Mouse (Mus musculus) CD4-positive helper T cell, adult 2 months (primary cell): ENCODE data around the gene Rcc2.

Experiments used
- DNase-seq: peaks from one replicate; pipeline ENCODE4 v3.0.0-alpha.2; 2012; ENCODE audit warnings: low read depth, missing footprints, low spot score

The Rcc2 gene

DNA sequence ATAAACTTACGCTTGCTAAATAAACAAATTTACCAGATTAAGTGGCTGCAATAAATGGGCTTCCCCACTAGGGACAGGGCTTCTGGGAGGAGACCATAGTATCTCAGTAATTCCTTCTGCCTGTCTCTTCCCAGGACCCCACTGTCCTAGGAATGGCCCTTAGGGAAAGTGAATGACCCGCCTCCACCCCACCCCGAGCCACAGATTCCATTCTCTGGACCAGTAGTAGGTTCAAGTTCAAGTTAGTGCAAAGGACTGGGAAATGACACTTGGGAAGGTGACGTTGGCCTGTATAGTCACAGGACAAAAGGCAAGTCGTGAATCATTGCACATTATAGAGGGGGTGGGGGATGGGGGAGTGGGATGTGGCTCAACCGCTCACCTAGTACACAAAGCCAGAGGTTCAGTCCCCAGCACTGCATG lies 15.4 kb upstream of the Rcc2 start:
- DNase-seq, result no peak

DNA sequence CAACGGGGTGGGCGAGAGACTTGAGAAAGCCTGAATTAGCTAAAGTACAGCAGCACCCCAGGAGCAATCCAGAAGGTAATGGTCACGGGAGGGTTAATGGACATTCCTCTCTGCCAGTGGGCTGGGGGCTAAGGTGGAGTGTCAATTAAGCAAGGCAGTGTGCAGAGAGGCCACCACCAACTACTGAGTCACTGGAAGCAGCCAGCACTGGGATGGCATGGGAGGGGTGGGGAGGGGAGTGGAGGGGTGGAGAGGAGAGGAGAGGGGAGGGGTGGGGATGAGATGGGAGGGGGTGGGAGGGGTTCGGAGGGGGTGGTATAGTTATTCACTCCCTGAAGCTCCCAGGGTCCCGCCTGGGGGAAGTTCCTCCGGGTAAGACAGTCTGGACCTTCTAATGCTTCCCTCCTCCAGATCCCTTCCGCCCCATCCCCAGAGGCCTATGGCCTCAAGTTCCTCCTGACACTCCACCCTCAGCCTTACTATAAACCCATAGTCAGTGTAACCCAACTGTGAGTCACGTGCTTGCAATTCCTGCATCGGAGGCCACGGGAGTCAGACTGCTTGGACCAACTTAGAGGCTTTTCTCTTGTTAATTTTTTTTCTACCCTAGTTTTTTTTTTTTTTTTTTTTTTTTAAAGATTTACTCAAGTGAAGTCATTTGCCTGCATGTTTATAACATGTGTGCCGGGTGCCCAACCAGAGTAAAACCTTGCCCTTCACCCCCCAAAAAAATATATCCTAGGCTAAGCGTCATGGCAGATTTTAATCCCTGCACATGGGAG lies 12.1 kb upstream of the Rcc2 start:
- no peak for DNase-seq

DNA sequence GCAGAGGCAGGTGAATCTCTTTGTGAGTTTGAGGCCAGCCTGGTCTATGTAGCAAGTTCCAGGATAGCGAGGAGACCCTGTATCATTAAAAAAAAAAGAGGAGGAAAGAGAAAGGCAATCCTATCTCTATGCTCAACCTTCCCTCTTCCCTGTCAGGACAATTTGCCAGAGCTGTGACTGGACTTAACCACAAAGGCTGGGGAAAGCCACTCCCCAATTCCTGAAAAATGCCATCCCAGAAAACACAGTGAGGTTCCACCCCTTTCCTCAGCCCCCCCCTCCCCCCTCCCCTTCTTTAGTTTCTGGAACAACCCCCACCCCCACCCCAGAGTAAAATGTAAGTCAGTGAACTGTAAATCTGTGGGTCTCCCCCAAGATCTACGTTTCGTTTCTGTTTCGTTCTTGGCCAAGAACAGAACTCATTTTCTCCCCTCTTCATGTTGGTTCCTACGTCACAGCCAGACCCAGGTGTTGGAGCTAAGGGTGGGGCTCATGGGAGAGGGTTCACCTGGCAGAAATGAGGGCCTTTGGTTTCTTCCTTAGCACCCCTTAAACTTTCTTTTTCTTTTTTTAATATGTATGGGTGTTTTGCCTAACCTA lies 11.4 kb upstream of the Rcc2 start:
- DNase-seq, result no peak

DNA sequence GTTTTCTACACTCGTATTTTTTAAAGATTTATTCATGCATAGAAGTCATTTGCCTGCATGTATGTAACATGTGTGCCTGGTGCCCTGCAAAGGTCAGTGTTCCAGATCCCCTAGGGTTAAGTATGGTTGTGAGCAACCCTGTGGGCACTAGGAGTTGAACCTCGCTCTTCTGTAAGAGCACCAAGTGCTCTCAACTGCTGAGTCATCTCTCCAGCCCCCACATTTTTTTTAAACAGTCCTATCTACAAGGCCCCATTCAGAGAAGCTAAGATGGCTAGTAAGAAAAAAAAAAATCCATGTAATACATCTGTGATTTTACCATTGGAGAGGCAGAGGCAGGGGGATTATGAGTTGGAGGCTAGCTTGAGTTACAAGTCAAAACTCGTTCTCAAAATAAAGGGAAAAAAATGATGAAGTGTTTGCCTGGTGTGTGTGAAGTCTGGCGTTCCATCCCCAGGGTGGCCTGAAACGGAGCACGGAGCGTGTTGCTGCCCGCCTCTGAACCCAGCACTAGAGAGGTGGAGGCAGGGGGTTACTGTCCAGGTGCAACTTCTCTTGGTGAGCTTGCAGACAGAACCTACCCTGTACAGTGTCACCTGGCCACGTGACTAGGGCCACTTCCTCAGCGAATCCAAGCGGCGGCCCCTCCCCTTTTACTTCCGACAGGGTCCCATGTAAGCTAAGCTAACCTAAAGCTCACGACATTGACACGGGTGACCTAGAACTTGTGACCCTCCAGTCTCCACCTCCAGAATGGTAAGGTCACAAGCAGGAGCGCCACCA lies 10.3 kb upstream of the Rcc2 start:
- peak; percentile 47 for DNase-seq

DNA sequence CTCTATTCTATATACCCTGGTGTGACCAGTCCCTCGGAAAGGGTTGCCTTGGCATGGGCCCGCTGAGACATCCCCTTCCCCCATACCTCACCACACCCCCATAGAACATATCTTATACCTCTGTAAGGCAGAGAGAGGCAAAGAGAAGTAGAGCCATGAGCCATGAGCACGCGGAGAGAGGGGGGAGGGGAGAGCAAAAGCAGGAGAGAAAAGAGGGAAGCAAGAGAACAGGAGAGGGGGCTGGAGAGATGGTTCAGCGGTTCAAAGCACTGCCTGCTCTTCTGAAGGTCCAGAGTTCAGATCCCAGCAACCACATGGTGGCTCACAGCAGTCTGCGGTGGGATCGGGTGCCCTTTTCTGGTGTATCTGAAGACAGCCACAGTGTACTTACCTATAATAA lies 8.9 kb upstream of the Rcc2 start:
- no peak for DNase-seq

DNA sequence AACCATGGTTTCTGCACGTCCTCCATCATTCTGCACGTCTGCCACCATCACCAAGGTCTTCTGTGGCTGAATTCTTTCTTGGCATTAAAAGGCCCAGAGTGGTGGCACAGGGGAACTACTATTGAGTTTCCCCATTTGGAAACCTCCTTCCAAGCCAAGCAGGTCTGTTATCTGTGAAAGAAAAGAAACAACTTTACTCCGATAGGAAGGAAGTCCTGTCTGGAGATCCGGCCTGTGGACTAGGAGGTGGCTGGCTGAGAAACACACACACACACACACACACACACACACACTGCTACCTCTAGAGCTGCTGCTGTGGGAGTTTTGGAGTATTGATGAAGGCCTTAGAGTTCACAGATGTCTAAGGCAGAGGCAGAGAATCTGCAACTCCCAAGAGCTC lies 6.8 kb upstream of the Rcc2 start:
- no peak for DNase-seq

DNA sequence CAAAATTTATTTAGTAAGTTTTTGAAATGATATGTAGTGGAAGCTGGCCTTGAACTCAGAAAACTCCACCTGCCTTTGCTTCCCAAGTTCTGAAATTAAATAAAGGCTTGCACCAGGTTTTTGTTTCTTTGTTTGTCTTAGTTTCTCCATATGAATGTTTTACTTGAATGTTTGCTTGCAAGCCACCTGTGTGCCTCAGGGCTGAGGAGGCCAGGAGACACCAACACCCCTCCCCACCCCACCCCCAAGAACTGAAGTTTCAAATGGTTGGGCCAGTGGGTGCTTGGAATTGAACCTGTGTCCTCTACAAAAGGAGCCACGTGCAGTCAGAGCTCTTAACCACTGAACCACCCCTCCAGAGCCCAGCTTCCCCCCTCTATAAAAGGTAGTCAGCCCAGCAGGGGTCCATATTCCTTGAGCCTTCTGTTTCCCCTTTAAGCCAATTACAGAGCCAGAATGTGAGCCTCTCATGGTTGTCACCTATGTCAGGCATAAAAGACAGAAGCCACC lies 5.7 kb upstream of the Rcc2 start:
- no peak for DNase-seq

DNA sequence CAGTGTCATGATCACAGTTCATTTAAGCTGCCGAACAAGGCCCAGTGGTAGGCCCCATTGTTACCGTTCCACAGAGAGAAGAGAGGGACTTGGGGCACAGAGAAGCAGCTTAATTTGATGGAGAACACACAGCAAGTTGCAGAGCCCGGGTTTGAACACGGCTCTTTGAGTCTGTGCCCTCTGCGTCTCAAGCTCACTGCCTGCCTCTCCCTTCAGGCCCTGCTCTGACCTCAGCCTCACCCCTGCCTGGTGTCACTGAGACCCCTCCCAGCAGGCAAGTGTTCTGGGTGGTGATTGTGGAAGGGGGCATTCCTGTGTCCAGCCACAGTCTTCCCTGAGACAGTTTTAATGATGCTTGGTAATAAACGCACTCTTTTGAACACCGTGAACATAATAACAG lies 5.2 kb upstream of the Rcc2 start:
- DNase-seq, result no peak

DNA sequence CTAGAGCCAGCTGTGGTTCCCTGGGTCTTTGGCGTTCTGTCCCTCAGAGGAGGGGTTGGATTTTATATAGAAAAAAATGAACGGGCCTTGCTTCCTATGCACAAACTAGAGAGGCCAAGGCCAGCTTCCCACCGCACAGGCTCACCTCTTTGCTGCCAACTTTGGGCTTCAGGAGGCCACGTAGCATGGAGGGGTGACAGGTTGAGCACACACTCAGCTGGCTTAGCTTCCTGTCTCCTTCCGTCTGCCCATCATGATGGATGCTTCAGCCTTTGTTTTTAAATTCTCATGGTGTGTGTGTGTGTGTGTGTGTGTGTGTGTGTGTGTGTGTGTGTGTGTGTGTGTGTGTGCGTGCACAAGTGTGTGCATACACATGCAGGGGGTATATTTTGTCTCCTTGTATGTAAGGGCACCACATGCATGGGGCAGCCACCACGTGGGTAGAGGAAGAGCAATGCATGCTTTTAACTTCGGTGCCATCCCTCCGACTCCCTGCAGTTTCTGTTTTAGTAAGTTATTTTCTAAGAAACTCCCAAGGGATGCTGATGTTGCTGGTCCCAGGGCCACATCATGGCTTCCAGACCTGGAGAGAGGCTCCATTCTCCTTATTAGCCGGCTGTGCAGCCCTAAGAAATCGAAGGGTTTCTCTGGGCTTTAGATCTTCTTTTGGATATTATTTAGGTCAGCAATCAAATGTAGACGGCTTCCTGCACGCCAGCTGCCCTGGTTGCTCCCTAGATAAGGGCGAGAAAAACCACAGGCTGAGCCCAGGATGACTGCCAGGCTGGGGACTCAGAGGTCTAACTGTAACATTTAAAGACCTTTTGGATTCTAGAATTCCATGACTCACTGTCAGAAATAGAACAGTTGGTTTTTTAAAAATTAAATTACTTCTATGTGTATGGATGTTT lies 4.4 kb upstream of the Rcc2 start:
- no peak for DNase-seq

DNA sequence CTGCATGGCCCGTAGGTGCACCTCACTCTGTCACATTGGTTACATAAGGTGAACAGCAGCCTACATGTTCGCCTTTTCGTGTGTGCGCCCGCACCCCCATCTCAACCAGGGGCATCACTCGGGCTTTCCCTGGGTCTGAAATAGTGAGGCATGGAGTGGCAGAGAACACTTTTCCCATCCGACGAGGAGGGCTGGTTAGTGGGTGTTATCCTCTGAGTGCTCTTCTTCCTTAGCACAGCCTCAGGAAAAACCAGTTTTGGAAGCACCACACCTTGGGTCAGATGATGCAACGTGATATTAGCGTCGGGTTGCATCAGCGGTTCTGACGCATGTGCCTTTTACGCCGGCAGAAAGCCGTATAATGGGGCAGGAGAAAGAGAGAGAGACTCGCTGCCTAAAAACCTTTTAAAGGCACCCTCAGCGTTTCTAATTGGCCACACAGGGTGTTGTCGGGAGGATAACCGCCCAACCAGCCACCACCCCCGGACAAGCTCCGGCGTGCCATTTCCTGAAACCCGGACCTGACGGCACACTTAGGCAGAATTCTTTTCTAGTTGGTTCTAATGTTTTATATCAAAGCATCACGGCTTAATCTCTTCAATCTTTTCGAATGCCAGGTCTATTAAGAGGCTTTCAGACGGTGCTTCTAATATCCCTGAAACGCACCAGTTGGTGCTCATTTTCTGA lies 757 bp upstream of the Rcc2 start:
- DNase-seq, result peak; percentile 88

DNA sequence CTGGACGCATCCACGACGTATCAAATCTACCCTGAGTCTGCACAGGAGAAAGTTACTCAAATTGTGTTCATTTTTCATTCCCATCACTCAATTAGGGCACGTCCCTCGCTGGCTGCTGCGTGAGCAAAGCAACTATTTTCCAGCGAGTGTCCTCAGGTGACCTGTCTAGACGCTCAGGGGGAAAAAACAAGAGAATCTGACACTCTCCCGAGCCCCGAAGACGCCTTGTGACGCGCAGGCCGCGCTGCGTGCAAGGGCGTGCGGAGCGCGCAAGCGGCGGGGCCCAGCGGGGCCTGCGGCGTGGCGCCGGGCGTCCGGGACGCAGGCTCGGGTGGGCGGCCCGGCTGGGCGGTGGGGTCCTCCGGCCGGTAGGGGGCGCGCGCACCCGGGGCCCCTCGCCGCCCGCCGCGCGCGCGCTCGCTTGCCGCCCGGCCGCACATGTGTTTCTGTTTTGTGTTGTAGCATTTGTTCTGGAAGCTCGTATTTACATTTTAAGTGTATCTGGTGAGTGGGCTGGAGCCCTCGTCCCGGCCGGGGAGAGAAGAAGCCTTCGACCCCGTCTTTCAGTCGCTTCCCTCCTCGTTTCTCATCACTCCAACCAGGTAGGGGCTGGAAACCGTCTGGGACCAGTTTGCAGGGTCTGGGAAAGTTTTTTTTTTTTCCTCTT lies 841 bp downstream of the Rcc2 start:
- peak; percentile 89 for DNase-seq

DNA sequence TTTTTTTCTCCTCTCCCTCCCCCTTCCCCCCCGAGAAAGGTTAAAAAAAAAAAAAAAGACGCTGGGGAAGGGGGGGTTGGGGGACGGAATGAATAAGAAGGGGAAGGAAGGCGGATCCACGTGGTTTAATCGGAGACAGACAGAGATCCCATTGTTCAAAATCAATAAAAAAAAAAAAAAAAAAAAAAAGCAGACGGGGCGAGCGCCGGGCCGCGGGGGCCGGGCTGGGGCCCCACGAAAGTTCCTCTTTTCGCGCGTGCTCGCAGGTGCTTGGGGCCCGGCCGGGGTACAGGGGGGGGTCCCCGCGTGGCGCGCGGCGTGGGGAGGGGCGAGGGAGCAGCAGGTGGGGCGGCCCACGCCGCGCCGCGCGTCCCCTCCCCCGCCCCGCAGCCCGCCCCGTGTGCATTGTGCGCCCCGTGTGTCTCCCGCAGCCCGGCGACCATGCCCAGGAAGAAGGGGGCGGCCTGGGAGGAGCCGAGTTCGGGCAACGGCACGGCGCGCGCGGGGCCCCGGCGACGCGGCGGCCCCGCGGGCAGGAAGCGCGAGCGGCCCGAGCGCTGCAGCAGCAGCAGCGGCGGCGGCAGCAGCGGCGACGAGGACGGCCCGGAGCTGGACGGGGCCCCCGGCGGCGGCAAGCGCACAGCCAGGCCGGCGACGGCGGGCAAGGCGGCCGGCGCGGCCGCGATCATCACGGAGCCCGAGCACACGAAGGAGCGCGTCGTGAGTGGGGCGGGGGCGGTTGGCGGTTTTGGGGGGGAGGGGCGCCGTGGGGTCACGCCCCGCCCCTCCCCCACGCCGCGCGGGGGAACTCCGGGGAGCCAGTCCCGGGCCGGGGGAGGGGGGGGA lies 1.6 kb downstream of the Rcc2 start:
- DNase-seq, result peak; percentile 85

DNA sequence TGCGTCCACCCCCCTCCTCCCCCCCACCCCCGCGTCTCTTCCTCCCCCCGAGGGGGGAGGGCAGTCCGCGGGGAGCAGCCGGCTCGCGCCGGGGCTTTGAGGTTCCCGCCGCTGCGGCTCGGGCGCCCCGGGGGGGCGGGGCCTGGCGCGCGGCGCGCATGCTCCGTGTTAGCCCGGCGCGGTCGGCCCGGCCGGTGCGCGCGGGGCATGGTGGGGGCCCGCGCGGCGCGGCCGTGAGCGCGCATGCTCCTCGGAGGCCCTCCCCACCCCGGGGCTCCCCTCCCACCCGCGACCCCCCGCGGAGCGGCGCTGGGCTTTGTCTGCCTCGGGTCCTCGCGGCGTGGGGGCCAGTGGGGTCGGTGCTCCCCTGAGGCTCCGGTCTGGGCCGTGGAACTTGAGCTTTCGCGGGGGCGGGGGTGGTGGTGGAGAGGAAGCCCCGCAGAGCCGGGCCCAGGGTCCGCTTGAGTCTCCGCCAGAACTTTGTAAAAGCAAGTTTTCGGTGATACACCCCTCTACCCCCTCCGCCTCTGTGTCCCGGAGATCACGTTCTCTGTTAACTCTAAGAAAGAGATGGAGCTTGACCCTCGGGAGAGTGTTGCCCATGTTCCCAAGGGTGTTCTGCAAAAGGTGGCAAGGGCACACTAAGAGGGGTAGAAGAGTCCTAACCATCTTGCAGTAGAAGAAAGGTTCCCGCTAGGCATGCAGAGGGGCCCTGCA lies 2.4 kb downstream of the Rcc2 start:
- peak; percentile 87 for DNase-seq

DNA sequence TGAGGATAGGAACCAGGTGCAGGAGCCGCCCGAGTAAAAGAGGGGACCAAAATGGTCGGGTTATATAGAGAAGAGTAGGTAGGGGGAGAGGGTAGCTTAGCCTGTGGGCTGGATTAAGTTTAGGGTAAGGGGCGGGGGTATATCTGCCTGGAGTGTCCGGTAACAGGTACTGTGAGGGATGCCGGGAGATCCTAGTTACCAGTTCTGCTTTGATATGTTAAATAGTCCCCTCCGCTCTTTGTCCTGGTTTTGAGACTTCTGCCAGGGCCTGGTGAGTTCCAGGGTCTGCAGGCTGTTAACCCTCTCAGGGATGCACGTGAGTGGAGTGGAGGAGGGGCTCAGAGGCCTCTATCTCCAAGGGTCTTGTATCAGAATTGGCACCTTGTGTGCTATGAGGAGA lies 3.3 kb downstream of the Rcc2 start:
- DNase-seq, result no peak

DNA sequence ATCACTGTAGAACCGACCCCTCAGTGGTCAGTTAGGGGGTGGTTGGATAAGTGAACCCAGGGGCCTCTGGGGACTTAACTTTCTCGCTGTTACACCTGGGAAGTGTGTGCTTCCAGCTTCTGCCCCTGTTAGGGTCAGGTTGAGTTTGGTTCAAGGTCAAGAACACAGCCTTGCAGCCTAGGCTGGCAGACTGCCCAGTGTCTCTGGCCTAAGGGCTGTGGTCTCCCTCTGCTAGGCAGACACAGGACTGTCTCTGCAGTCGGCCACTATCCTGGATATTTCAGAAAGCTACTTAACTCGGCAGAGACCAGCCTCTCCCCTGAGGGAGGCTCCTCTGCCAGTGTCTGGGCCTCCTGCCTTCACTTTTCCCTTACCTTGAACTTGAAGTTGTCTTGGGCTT lies 3.8 kb downstream of the Rcc2 start:
- no peak for DNase-seq

DNA sequence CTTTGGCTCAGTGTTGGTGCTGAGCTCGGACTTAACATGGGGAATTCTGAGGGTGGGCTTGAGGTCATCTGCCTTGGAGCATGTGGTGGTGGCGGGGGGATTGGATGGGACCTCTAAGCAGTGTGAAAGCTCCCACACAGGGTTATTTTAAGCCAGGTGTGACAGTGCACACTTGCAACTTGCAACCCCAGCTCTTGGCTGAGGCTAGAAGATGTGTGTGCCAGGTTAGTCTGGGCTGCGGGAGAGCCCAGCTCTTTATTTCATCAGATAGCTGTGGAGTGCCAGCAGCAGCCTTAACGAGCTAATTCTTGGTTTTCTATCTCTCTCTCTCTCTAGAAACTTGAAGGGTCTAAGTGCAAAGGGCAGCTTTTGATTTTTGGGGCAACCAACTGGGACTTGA lies 7.3 kb downstream of the Rcc2 start:
- no peak for DNase-seq

DNA sequence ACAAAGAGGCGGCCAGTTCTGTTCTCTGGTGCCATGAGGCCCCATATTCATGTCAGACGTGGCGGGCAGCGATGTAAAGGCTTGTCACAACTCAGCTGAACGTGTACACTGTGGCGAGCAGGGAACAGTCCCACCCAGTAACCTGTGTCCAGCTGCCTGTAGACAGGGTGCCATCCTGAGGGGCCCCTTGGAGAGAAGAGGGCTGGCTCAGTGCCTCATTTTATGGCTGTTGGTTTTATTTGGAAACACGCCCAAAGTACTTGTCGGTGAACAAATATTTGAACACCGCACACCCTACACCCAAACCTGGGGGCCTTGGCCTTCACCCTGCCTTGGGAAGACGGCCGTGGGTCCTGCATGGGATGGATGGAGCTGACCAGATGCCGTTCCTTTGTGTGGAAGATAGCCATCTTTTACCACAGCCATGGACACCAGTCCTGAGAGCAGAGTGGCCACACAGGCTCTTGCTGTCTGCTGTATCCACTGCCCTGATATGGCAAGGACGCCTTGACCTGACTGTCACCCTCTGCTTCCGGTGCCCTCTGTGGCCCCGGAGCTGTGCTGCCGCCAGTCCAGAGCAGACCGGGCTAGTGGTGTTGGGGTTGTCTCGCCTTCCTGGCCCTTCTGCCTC lies 8.1 kb downstream of the Rcc2 start:
- no peak for DNase-seq

DNA sequence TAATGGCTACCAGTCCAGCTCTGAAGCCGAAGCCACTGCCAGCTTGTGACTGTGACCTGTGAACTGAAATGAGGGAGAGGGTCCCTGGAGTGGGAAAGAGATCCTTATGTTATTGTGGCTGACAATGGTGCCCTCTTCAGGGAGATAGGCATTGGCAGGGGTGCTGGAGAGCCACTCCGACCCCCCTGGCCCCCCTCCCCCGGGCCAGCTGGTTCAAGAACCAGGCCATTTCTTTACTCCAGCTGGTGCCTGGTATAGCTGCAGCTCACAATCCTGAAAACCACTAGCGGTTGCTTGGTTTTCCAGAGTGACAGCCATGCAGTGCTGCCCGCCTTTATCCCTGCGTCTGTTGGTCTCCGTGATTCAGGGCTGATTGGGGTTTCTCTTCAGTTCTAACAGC lies 8.8 kb downstream of the Rcc2 start:
- no peak for DNase-seq
